Mouse (Mus musculus): ENCODE results near the gene Myl6b. TPM values are rescaled to one million over a fixed set of nuclear protein-coding genes. Genes with fewer than 3 reads are reported as not detected.

Myl6b gene
- polyA plus RNA-seq, 1 experiment = 18.8 TPM

DNA sequence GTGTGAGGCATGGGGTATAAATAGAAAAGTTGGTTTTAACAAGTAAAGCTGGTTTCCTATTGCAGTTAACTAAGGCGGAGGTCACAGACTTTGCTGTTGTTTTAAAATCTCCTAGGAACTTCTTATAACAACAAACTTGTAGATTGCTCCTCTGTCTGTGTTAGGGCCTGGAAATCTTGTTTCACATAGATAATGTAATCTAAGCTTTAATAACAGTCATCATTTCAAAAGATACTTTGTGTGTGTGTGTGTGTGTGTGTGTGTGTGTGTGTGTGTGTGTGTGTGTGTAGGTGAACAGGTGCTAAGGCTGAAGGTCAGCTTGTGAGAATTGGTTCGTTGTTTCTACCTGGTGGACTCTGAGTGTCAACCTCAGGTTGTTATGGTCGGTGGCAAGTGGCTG, 5.5 kb upstream of the Myl6b start:
- no peak for TF ChIP-seq GATA1 (IDR thresholded peaks at IDR 0.05; ENCODE audit: low read length)

DNA sequence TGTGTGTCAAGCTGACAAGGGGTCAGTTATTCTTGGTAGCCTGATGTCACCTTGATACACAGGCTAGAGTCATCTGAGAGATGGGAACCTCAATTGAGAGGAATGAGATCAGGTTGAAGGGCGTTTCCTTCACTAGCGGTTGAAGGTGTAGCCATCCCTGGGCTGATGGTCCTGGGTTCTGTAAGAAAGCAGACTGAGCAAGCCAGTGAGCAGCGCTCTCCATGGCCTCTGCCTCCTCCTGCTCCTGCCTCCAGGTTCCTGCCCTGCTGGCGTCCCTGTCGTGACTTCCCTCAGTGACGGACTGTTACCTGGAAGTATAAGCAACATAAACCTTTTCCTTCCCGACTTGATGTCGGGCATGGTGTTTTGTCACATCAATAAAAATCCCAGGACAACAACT, 5.0 kb upstream of the Myl6b start:
- no peak for TF ChIP-seq GATA1 (IDR thresholded peaks at IDR 0.05; ENCODE audit: low read length)

DNA sequence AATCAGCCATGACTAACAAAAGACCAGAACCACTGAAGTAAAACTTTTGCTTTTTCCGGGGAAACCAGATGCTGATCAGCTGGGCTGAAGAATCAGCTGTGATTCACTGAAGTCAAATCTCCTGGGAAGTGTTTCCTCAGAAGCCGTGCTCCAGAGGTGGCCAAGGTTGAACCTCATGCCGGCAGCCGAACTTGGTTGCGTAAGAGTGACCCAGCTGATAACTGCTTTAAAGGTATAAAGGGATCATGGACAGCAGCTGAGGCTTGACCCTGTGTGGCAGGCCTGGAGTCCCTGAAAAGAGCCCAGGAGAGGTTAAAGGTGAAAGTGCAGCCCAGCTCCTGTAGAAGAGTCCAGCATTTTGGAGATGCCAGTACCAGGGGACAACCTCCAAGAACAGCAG, 3.9 kb upstream of the Myl6b start:
- TF ChIP-seq GATA1 (IDR thresholded peaks at IDR 0.05; ENCODE audit: low read length) = no peak

DNA sequence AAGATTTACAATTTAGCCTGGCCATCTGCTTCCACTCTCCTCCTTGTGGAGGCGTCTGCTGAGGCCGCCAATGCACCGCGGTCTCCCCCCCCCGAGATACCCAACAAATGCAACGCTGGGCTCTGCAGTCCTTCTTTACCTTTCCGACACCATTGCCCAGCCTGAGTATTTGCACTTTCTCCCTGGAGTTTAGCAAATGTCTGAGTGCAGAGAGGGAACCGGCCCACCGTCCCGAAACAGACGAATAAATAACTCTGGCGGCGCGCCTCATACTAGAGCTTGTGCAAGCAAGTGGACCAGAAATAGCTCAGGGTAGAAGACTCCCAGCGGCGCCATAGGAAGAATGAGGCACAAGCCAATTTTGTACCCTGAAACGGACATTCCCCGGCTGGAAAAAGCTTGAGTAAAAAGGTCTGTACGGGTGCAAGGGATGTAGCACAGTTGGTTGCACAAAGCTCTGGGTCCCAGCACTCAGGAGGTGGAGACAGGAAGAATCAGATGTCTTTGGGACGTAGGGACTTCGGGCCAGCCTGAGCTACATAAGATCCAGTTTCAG, 709 bp upstream of the Myl6b start:
- TF ChIP-seq GATA1 (IDR thresholded peaks at IDR 0.05; ENCODE audit: low read length) = no peak

DNA sequence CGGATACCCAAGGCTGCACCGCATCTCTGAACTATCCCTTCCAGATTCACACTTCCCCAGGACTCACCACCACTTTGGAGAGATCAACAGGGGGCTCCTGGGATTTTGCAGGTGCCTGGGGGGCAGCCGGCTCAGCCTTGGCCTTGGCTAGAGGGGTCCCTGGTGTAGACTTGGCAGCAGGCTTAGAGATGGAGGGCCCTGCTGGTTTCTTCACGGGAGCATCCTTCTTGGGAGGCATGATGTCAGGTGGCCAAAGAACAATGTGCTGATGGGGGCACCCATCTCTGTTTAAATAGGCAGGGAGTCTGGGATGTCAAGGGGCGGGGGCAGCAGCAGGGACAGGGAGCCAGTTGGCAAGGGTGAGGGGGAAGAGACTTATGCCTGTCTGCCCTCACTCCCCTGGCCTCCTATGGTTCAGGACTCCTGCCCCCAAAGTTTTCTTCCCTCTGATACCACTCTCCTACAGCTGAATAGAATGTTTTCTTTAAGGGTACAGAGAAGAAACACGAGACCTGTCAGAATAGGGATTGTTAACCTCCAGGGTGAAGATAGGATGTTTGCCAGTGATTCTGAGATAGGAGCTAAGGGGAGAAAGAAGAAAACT, 1.2 kb downstream of the Myl6b start:
- no peak for TF ChIP-seq GATA1 (IDR thresholded peaks at IDR 0.05; ENCODE audit: low read length)

DNA sequence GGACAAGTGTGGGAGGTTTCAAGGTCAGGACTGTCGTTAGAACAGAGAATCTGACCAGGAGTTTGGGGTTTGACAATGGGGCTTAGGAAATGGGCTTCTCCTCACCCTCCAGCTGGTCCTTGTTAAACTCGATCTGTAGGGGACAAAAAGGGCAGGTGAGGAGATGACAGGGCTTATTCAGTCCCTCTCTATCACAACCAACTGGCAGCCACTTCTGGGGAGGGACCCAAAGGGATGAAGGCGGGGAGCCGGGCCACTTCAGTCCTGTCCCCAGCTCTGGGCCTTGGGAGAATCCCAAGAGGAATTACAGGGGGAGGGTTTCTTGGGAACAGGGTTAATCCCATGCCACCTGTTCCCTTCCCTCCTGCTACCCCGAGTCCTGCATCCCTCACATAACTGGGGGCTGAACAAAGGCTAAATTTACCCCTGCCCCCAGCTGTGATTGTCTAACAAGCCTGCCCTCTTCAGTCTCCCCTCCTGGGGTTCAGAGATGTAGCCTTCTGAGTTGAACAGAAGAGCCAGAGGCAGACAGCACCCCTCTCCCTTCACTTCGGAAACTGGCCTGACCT, 1.9 kb downstream of the Myl6b start:
- no peak for TF ChIP-seq GATA1 (IDR thresholded peaks at IDR 0.05; ENCODE audit: low read length)

DNA sequence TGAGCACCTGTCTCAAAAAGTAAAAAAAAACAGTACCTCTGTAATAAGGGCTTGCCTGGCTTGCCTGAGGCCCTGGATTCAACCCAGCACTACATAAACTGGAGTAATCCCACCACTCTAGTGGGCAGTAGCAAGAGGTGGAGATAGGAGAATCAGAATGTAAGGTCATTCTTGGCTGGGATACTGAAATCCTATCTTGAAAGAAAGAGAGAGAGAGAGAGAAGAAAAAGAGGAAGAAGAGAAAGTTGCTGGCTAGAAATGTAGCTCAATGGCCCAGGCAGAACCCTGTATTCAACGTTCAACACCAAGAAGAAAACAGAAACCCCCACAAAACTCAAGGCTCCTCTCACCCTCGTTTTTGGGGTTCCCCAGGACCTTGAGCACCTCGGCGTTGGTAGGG, 2.6 kb downstream of the Myl6b start:
- no peak for TF ChIP-seq GATA1 (IDR thresholded peaks at IDR 0.05; ENCODE audit: low read length)

DNA sequence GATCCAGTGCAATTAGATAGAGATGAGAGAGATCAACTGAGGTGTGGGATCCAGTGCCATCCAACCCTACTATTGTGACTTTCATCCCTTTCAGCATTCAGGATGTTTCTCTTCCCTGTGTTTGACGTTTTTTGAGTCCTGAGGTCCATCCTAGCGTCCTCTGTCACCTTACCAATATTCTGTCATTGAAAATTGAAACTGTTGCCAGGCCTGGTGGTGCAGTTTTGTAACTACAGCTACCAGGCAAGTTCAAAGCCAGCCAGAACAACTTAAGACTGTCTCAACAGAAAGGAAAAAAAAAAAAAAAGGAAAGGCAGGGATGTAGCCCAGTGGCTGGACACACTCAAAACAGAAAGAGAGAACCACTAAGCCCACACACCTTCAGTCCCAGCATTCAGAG, 3.2 kb downstream of the Myl6b start:
- no peak for TF ChIP-seq GATA1 (IDR thresholded peaks at IDR 0.05; ENCODE audit: low read length)

DNA sequence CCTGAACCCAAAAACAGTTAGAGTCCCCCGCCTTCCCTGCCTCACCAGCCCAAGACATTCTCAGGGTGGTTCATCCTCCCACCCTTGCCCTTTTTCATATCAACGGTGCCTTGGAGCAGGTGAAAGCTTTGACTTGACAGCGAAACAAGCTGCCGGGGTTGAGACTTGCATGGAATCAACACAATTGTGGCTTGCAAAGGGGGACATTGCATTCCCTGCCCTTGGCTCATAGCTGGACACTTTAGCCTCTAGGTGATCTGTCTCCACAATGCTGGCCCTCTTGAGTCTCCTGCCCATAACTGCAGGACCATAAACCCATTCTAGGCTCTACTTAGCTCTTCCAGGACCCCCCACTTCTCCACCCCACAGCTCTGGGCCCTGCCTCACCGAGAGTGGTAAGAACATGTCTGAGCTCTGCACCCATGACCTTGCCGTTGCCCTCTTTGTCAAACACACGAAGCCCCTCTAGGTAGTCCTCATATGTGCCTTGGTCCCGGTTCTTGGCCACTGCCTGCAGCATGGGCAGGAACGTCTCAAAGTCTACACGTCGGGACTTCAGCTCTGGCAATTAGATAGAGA, 3.7 kb downstream of the Myl6b start:
- no peak for TF ChIP-seq GATA1 (IDR thresholded peaks at IDR 0.05; ENCODE audit: low read length)

DNA sequence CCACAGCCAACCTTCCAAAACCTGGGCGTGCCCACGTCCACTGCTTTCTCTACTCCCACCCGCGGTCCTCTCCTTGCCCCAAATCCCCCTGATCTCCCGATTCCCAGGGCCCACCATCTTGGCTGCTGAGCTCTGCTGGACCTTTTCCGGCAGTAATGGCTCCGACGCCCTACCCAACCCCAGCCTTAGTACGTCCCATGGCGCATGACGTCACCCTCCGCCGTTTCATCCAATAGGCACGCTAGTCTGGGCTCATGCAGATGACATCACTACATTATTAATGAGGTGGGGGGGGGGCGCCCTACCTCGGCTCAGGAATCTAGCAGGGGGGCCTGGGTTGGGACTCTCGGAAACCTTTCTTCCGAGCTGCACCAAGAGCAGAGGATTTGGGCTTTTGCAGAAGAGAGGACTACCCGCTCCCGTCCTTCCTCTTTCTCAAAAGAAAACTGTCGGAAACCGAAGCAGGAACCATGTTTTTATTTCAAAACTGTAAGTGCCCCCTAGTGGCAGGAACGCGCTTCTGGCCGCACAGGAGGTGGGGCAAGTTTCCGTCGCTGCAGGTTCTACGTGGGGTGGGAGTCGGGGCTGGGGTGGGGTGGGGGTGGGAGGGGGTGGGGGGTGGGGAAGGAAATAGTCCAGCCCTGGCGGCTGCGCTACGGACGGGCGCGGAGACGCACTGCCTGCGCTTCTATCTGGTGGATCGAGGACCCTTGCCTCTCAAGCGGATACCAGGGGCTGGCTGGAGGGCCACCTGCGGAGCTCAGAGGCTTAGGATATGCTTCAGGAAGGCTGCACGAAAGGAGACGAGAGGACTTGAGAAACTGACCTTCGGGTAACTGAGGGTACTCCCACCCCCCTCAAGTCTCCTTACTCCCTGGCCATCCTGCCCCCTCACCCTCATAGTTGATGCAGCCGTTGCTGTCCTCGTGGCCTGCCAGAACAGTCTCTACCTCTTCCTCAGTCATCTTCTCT, 4.5 kb downstream of the Myl6b start, which contains the start of gene Myl6:
Gene Myl6, minus strand, starts transcription at position 451 of the 972 bp plus-strand sequence.
- no peak for TF ChIP-seq GATA1 (IDR thresholded peaks at IDR 0.05; ENCODE audit: low read length)

DNA sequence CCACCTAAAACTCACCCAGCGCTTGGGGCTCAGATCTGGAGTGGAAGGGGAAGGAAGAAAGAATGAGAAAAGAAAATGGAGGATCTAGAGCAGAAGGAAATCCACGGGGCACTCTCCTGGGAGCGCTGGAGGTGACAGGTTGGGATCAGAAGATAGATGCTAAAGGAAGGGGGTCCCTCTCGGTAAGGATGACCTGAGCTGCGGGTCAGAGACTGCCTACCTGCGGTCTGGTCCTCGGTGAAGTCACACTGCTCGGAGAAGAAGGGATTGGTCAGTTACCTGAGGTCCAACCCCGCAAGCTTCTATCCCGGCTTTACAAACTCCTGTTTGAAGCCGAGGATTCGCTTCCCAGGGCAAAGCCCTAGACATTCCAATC, 5.2 kb downstream of the Myl6b start:
- no peak for TF ChIP-seq GATA1 (IDR thresholded peaks at IDR 0.05; ENCODE audit: low read length)

DNA sequence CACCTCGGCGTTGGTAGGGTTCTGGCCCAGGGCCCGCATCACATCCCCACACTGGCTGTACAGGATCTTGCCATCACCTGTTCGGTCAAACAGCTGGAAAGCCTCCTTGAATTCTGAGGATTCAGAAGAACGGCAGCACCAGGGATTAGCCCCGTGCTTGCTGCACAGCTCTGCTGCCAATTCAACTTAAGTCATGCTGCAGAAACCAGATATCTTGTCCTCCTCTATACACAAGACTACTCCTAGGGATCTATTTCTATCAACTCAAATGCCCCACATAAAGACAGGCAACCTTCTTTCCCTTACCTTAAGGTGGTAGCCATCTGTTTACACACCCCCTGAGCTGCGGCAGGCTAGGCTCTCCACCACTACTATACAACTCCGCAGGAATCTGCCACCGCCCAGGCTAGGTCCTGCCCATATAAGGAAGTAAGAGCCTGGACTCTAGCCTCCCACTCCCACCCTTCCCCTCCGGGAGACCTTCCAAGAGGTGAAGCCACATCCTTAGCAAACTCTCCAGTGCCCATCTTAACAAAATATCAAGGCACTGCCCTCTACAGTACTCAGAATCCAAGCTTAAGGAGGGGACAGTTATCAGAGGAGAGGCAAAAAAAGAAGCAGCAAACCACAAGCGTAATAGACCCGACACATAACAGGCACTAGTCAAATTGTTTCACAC, 5.7 kb downstream of the Myl6b start:
- no peak for TF ChIP-seq GATA1 (IDR thresholded peaks at IDR 0.05; ENCODE audit: low read length)

DNA sequence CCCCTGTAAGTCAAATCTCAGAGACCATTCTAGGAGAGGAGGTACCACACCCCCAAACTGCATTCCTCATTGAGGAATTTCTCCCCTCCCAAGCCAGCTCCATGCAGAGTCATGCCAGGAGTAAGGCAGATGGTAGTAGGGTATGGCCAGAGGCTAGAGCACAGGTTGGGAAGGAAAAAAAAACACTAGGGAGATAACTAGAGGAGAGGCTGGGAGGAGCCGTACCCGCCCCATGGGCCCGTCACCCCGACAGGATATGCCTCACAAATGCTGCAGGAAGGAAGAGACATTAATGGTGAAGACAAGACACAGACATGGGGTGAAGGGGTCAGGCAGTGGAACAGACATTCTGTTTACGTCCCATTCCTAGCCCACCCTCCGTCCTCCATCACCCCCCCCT, 7.0 kb downstream of the Myl6b start:
- no peak for TF ChIP-seq GATA1 (IDR thresholded peaks at IDR 0.05; ENCODE audit: low read length)

DNA sequence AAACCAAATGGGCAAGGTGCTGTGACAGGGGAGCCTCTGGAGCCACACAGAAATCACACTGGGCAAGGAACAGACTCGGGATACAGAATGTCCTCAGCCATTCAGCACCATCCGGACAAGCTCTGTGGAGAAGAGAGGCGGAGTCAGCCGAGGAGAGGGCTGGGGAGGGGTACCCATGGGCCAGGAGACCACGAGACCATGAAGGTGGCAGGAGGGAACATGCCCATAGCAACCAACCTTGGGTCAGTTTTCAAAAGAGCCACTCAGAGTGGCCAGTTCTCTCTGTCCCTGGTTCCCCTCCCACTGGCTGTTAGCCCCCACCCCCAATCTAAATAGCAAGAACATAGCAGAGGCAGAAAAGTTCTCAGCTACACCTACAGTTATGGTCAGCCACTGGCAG, 7.6 kb downstream of the Myl6b start:
- no peak for TF ChIP-seq GATA1 (IDR thresholded peaks at IDR 0.05; ENCODE audit: low read length)

DNA sequence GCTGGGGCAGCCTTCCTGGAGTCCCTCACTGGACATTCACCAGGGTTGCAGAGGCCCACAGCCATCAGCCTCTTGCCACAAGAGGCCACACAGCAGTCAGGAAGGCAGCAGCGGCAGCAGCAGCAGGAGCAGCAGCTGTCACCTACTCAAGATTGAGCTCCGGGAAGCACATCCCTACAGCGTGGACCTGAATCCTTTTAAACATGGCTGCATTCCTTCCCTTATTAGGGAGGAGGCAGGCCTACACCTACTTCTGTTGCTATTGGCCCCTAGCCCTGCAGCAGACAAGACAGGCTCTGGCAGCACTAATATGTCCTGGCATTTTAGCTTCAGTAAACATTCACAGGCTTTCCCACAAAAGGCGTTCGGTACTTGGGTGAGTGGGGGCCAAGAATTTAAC, 8.3 kb downstream of the Myl6b start:
- TF ChIP-seq GATA1 (IDR thresholded peaks at IDR 0.05; ENCODE audit: low read length) = no peak
